Comparison of ENCODE assay signal across 8 mouse cellular contexts in genomic region chr15:10485484-10486364, GRCm38 (mm10). TPM values are rescaled to one million over a fixed set of nuclear protein-coding genes. Genes with fewer than 3 reads are reported as not detected.
DNase-seq lines count a peak whose midpoint lies in the region; ATAC-seq and TF ChIP-seq lines count a peak whose summit lies in the region.

Gene Brix1, minus strand, starts transcription at chr15:10485947.
Gene Rad1, plus strand, starts transcription at chr15:10486018.

- peak; percentile 98 for ATAC-seq in activated CD4-positive, CD25-positive, alpha-beta regulatory T cell, adult 4 months

- peak; percentile 92 for DNase-seq in gastrocnemius, adult 8-10 months (ENCODE audit: low spot score in 2 of 2)
- peak; percentile 83 for DNase-seq in hindlimb bud, embryonic 11.5 days (ENCODE audit: extremely low spot score, low read depth, low spot score)
- peak; percentile 89 to 95 for DNase-seq in left cerebral cortex, adult 8-10 months (ENCODE audit: low spot score in 2 of 2)
- DNase-seq in right cerebral cortex, postnatal 10 days (ENCODE audit: low spot score in 2 of 2), result peak; percentile 96 to 98
- peak; percentile 89 for DNase-seq in urinary bladder, postnatal 25 days (ENCODE audit: low spot score)

- TF ChIP-seq POLR2A in cortical plate, adult 2 months (IDR thresholded peaks at IDR 0.05; ENCODE audit: extremely low read depth, insufficient read depth, low read length), result peak; percentile 79

- no peak within 1 kb of the TSS for H3K27ac ChIP-seq in cortical plate, adult 2 months (ENCODE audit: insufficient read depth, low read length)

- TF ChIP-seq CTCF in cortical plate, adult 2 months (IDR thresholded peaks at IDR 0.05; ENCODE audit: extremely low read depth, insufficient read depth, low read length), result no peak

- no peaks in the 10 kb centered on the region for H3K4me1 ChIP-seq in cortical plate, adult 2 months (ENCODE audit: control insufficient read depth, insufficient read depth, low read length)
- H3K4me1 ChIP-seq in megakaryocyte, embryonic 14.5 days, result peaks cover 20% of the 10 kb centered on the region

- no peaks in the 10 kb centered on the region for H3K27me3 ChIP-seq in megakaryocyte, embryonic 14.5 days (replicated peaks)

- peaks cover 50% of the 10 kb centered on the region for H3K36me3 ChIP-seq in megakaryocyte, embryonic 14.5 days (replicated peaks; ENCODE audit: low read length)

- H3K4me3 ChIP-seq in cortical plate, adult 2 months (ENCODE audit: insufficient read depth, low read length), result peak within 1 kb of the TSS; percentile 70
- H3K4me3 ChIP-seq in megakaryocyte, embryonic 14.5 days (replicated peaks), result peak within 1 kb of the TSS; percentile 91

- H3K9me3 ChIP-seq in megakaryocyte, embryonic 14.5 days, result no peaks in the 10 kb centered on the region

RNA-seq across cellular contexts. Expression of gene Brix1, which starts in this region (rescaled TPM):
- polyA plus RNA-seq in activated CD4-positive, CD25-positive, alpha-beta regulatory T cell, adult 4 months (2017; shearing (Covaris generic)), result 100 to 1,000 TPM; 145 to 167 TPM
- 11.3 and 11.8 TPM in 2 replicates for polyA plus RNA-seq in cortical plate, adult 2 months (2012; rRNA removed)
- 10 to 100 TPM; 14.5 to 17.0 (median 16.1) TPM for total RNA-seq in gastrocnemius, adult 8-10 months (2022)
- total RNA-seq in left cerebral cortex, adult 8-10 months (2022), result 10 to 100 TPM; 18.1 to 19.8 (median 19.1) TPM
- 2.7 and 48.2 TPM in 2 replicates for polyA plus RNA-seq in megakaryocyte, embryonic 14.5 days (2012; ENCODE audit: insufficient read depth, low replicate concordance)

RNA-seq across cellular contexts. Expression of gene Rad1, which starts in this region (rescaled TPM):
- 10 to 100 TPM; 26.8 TPM for polyA plus RNA-seq in activated CD4-positive, CD25-positive, alpha-beta regulatory T cell, adult 4 months (2017; shearing (Covaris generic))
- 15.1 and 16.0 TPM in 2 replicates for polyA plus RNA-seq in cortical plate, adult 2 months (2012; rRNA removed)
- total RNA-seq in gastrocnemius, adult 8-10 months (2022), result 1 to 10 TPM; 3.9 to 7.2 (median 5.7) TPM
- 10 to 100 TPM; 11.6 to 21.9 (median 13.7) TPM for total RNA-seq in left cerebral cortex, adult 8-10 months (2022)
- polyA plus RNA-seq in megakaryocyte, embryonic 14.5 days (2012; ENCODE audit: insufficient read depth, low replicate concordance), result 1.5 and 5.7 TPM in 2 replicates
